Mouse (Mus musculus) megakaryocyte, embryonic 14.5 days (primary cell): ENCODE measurements around the gene Barhl1. TPM values are rescaled to one million over a fixed set of nuclear protein-coding genes. Genes with fewer than 3 reads are reported as not detected.

Experiments
- H3K27me3 ChIP-seq: replicated peaks from 2 replicates; pipeline ENCODE3; 2012; ENCODE audit warnings: inconsistent platforms
- H3K36me3 ChIP-seq: replicated peaks from 2 replicates; pipeline ENCODE3; 2012; ENCODE audit warnings: low read length, inconsistent platforms, mixed read lengths
- H3K4me1 ChIP-seq: 2 replicates; pipeline ENCODE4 v1.6.1; 2012; ENCODE audit warnings: inconsistent platforms
- H3K4me3 ChIP-seq: replicated peaks from 2 replicates; pipeline ENCODE3; 2012; ENCODE audit warnings: moderate library complexity, mild to moderate bottlenecking, inconsistent platforms
- H3K9me3 ChIP-seq: 2 replicates; pipeline ENCODE4 v1.6.1; 2012; ENCODE audit warnings: inconsistent platforms
- FLI1 ChIP-seq: IDR thresholded peaks from 2 replicates; pipeline ENCODE4 v1.6.1; 2012; ENCODE audit warnings: low read length, inconsistent platforms, mixed read lengths
- GATA1 ChIP-seq: IDR thresholded peaks from 3 replicates; pipeline ENCODE4 v1.6.1; 2012; ENCODE audit warnings: mixed read lengths, low read length, inconsistent platforms, borderline replicate concordance
- polyA plus RNA-seq: library from polyadenylated mRNA; stranded (reverse); fragments of >175 nt; gene quantifications from 2 replicates; pipeline ENCODE4 v1.2.3, GENCODE M21; 2012; ENCODE audit warnings: low replicate concordance; ENCODE audit not compliant: insufficient read depth

Barhl1 gene
- polyA plus RNA-seq, 1 experiment: not detected

- TF ChIP-seq FLI1 (no peak), GATA1 (no peak)
- Histone ChIP-seq H3K4me1 (peaks cover 15% of the 10 kb centered on the region), H3K4me3 (no peak overlapping the region), H3K36me3 (peaks cover 67% of the 10 kb centered on the region), H3K9me3 (no peaks in the 10 kb centered on the region), H3K27me3 (peaks cover 31% of the 10 kb centered on the region)
Measured at GRCm38 (mm10) chr2:28904786-28905185, 11.7 kb downstream of the Barhl1 start.

GRCm38 (mm10) chr2:28903871-28904270 is 12.6 kb downstream of the Barhl1 start:
- Histone ChIP-seq H3K36me3 (peaks cover 75% of the 10 kb centered on the region), H3K27me3 (peaks cover 22% of the 10 kb centered on the region), H3K9me3 (no peaks in the 10 kb centered on the region), H3K4me3 (no peak overlapping the region), H3K4me1 (peaks cover 9% of the 10 kb centered on the region)
- TF ChIP-seq GATA1 (no peak), FLI1 (no peak)

DNA sequence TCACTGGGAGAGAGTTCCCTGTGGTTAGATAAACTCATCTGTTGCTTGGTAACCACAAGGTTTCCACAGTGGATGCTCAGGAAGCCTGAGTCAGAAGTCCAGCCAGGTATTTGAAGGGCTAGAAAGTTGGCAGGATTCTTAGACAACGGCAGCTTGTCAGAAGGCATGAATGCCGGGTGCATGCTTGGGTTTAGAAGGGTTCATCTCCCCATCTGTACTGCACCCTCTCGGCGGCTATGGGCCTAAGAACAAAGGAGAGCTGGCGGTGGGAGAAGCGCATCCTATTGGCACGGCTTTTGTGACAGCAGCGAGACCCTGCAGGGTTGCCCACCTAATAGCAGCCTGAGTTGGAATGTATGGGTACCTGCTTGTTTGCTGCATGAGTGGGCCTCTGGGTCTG is 14.2 kb downstream of the Barhl1 start:
- no peak for TF ChIP-seq FLI1
- no peak for TF ChIP-seq GATA1
- H3K27me3 ChIP-seq: peaks cover 7% of the 10 kb centered on the region
- H3K4me1 ChIP-seq: no peaks in the 10 kb centered on the region
- H3K36me3 ChIP-seq: peaks cover 91% of the 10 kb centered on the region
- no peak overlapping the region for H3K4me3 ChIP-seq
- no peaks in the 10 kb centered on the region for H3K9me3 ChIP-seq

DNA sequence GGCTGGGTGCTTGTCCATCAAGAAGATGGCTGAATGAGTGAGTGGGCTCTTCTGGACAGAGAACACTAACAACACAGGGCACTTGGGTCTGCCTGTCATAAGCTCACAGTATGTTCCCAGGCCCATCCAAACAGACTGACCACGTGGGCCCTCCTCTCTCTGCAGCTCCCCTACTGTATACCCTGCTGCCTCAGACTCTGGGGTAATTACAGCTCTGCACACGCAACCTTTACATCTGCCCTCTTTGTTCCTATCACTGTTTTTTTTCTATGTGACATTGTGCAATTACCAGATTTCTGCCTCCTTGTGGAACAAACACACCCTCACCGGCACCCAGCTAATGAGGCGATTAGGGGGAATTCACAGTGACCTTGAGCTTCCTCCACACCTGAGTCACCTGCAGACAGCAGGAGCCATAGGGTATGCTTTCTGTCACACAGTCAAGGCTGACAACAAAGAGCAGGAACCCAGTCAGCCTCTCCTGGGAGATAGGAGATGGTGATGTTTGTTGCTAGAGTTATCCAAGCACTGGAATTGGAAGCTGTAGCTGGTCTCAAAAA is 19.0 kb downstream of the Barhl1 start:
- Histone ChIP-seq H3K4me1 (no peaks in the 10 kb centered on the region), H3K9me3 (no peaks in the 10 kb centered on the region), H3K4me3 (no peak overlapping the region), H3K36me3 (peaks cover 95% of the 10 kb centered on the region), H3K27me3 (no peaks in the 10 kb centered on the region)
- TF ChIP-seq GATA1 (no peak), FLI1 (no peak)

DNA sequence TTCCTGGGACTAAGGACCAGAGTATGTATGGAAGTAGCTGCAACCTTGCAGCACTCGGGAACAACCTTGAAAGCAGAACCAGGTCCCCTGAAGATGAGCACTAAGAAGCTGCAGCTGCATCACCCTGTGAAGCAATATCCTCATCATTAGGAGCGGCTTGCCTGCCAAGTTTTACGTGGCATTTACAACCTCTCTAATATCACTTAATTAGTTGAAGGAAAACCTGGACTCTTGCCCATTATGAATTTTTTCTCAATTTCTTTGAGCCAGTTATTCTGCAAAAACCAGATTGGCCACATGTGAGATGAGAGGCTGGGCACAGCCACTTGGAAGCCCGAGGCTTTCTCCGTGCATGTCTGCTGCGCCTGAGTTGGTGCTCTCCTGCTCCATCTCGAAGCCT is 20.6 kb downstream of the Barhl1 start:
- H3K4me3 ChIP-seq: no peak overlapping the region
- no peaks in the 10 kb centered on the region for H3K9me3 ChIP-seq
- H3K27me3 ChIP-seq: no peaks in the 10 kb centered on the region
- peaks cover 96% of the 10 kb centered on the region for H3K36me3 ChIP-seq
- TF ChIP-seq FLI1: no peak
- TF ChIP-seq GATA1: no peak
- no peaks in the 10 kb centered on the region for H3K4me1 ChIP-seq

GRCm38 (mm10) chr2:28893526-28893925 is 22.9 kb downstream of the Barhl1 start:
- Histone ChIP-seq H3K36me3 (peaks cover 98% of the 10 kb centered on the region), H3K9me3 (no peaks in the 10 kb centered on the region), H3K4me1 (peaks cover 5% of the 10 kb centered on the region; the same call in 1 of the 2 replicates), H3K27me3 (no peaks in the 10 kb centered on the region), H3K4me3 (no peak overlapping the region)
- TF ChIP-seq FLI1: no peak
- TF ChIP-seq GATA1: no peak

- no peak for TF ChIP-seq FLI1
- TF ChIP-seq GATA1: no peak
- Histone ChIP-seq H3K36me3 (peaks cover 98% of the 10 kb centered on the region), H3K27me3 (no peaks in the 10 kb centered on the region)
Measured at GRCm38 (mm10) chr2:28892796-28893195, 23.7 kb downstream of the Barhl1 start.

GRCm38 (mm10) chr2:28884914-28885313 is 31.6 kb downstream of the Barhl1 start:
- no peaks in the 10 kb centered on the region; the same call in 1 of the 2 replicates for H3K4me1 ChIP-seq
- peaks cover 88% of the 10 kb centered on the region for H3K36me3 ChIP-seq
- H3K27me3 ChIP-seq: no peaks in the 10 kb centered on the region
- H3K4me3 ChIP-seq: no peak overlapping the region
- TF ChIP-seq FLI1: no peak
- TF ChIP-seq GATA1: no peak
- H3K9me3 ChIP-seq: no peaks in the 10 kb centered on the region

More at GRCm38 (mm10) chr2:28892796-28893195, 23.7 kb downstream of the Barhl1 start:
- Histone ChIP-seq H3K4me1 (peaks cover 5% of the 10 kb centered on the region; the same call in 1 of the 2 replicates), H3K9me3 (no peaks in the 10 kb centered on the region), H3K4me3 (no peak overlapping the region)

- H3K36me3 ChIP-seq: peaks cover 83% of the 10 kb centered on the region
- TF ChIP-seq FLI1: no peak
- no peak for TF ChIP-seq GATA1
Measured at GRCm38 (mm10) chr2:28882826-28883485, 33.5 kb downstream of the Barhl1 start.

GRCm38 (mm10) chr2:28882047-28882446 is 34.4 kb downstream of the Barhl1 start:
- Histone ChIP-seq H3K4me3 (no peak overlapping the region), H3K9me3 (no peaks in the 10 kb centered on the region), H3K4me1 (no peaks in the 10 kb centered on the region), H3K27me3 (no peaks in the 10 kb centered on the region), H3K36me3 (peaks cover 83% of the 10 kb centered on the region)
- TF ChIP-seq FLI1 (no peak), GATA1 (no peak)

More at GRCm38 (mm10) chr2:28882826-28883485, 33.5 kb downstream of the Barhl1 start:
- H3K27me3 ChIP-seq: no peaks in the 10 kb centered on the region
- no peaks in the 10 kb centered on the region for H3K9me3 ChIP-seq
- H3K4me3 ChIP-seq: no peak overlapping the region
- no peaks in the 10 kb centered on the region for H3K4me1 ChIP-seq

- Histone ChIP-seq H3K4me1 (no peaks in the 10 kb centered on the region), H3K27me3 (no peaks in the 10 kb centered on the region), H3K36me3 (peaks cover 83% of the 10 kb centered on the region), H3K4me3 (no peak overlapping the region), H3K9me3 (no peaks in the 10 kb centered on the region)
- TF ChIP-seq GATA1: no peak
- TF ChIP-seq FLI1: no peak
Measured at GRCm38 (mm10) chr2:28881275-28881674, 35.2 kb downstream of the Barhl1 start.
